Mouse (Mus musculus) spleen, adult 2 months (tissue): ENCODE results near the gene Sdk1. TPM values are rescaled to one million over a fixed set of nuclear protein-coding genes. Genes with fewer than 3 reads are reported as not detected.

Experiments
- DNase-seq, 2 experiments: peaks; one replicate each; pipeline versions ENCODE4 v3.0.0 to v3.0.0-alpha.2; 2012 to 2021; ENCODE audit warnings: low spot score in 2 of 2, low read depth in 1 of 2
- H3K27ac ChIP-seq: fragments of 200-500 bp; 2 replicates; pipeline ENCODE4 v1.5.1; 2012; ENCODE audit warnings: low read length, inconsistent platforms; ENCODE audit not compliant: insufficient read depth
- H3K27me3 ChIP-seq: fragments of 200-500 bp; 2 replicates; pipeline ENCODE4 v1.6.1; 2012; ENCODE audit warnings: mild to moderate bottlenecking, moderate library complexity, low read length, inconsistent platforms; ENCODE audit not compliant: control insufficient read depth, insufficient read depth
- H3K36me3 ChIP-seq: fragments of 200-500 bp; 2 replicates; pipeline ENCODE4 v1.6.1; 2012; ENCODE audit warnings: mild to moderate bottlenecking, low read length, inconsistent platforms; ENCODE audit not compliant: control insufficient read depth, insufficient read depth
- H3K4me1 ChIP-seq: fragments of 200-500 bp; 2 replicates; pipeline ENCODE4 v1.6.1; 2011; ENCODE audit warnings: inconsistent platforms; ENCODE audit not compliant: control insufficient read depth, insufficient read depth, insufficient read length
- H3K4me3 ChIP-seq: fragments of 200-500 bp; 2 replicates; pipeline ENCODE4 v1.5.1; 2011; ENCODE audit warnings: mild to moderate bottlenecking, inconsistent platforms; ENCODE audit not compliant: insufficient read depth, insufficient read length; ENCODE audit errors: extremely low read depth
- CTCF ChIP-seq: fragments of 200-500 bp; IDR thresholded peaks from 2 replicates; pipeline ENCODE4 v1.5.1; 2011; ENCODE audit warnings: mild to moderate bottlenecking, inconsistent platforms; ENCODE audit not compliant: insufficient read depth, insufficient read length, insufficient replicate concordance; ENCODE audit errors: extremely low read depth
- POLR2A ChIP-seq: fragments of 200-500 bp; IDR thresholded peaks from 2 replicates; pipeline ENCODE4 v1.6.1; 2011; ENCODE audit warnings: low read depth, low read length, inconsistent platforms
- WGBS: fragments of 180-500 bp; shearing (Covaris S2); methylation state at CpG from one replicate; pipeline ENCODE4 v1.1.7; 2018; 5-methylcytosine and 5-hydroxymethylcytosine counted together
- polyA plus RNA-seq: library from polyadenylated mRNA; depleted of rRNA; stranded (reverse); fragments of >200 nt; gene quantifications from 2 replicates; pipeline ENCODE4 v1.2.3, GENCODE M21; 2012; rRNA removed

Sdk1 gene
- polyA plus RNA-seq, 1 experiment = 0.62 TPM

GRCm38 (mm10) chr5:142243069-142243468 lies 1001.8 kb downstream of the Sdk1 start:
- no peak for DNase-seq
- Histone ChIP-seq H3K4me1 (no peaks in the 10 kb centered on the region), H3K27ac (no peak overlapping the region), H3K4me3 (no peak overlapping the region), H3K36me3 (no peaks in the 10 kb centered on the region), H3K27me3 (no peaks in the 10 kb centered on the region)
- TF ChIP-seq CTCF (no peak), POLR2A (no peak)
- 88% methylated on average over 2 of the region's 2 CpGs for WGBS

- Histone ChIP-seq H3K27ac (no peak overlapping the region), H3K36me3 (no peaks in the 10 kb centered on the region), H3K27me3 (no peaks in the 10 kb centered on the region), H3K4me3 (no peak overlapping the region), H3K4me1 (no peaks in the 10 kb centered on the region)
- no peak for DNase-seq
- 83% methylated on average over 6 of the region's 6 CpGs for WGBS
- TF ChIP-seq POLR2A (no peak), CTCF (no peak)
Measured at GRCm38 (mm10) chr5:142256231-142256630, 1014.9 kb downstream of the Sdk1 start.

- no peak overlapping the region for H3K27ac ChIP-seq
- H3K36me3 ChIP-seq = no peaks in the 10 kb centered on the region
- DNase-seq = no peak
- 85% methylated on average over 7 of the region's 7 CpGs for WGBS
- H3K27me3 ChIP-seq = no peaks in the 10 kb centered on the region
- H3K4me1 ChIP-seq = no peaks in the 10 kb centered on the region
- H3K4me3 ChIP-seq = no peak overlapping the region
- TF ChIP-seq POLR2A (no peak), CTCF (no peak)
Measured at GRCm38 (mm10) chr5:142258716-142259115, 1017.4 kb downstream of the Sdk1 start.

GRCm38 (mm10) chr5:142262060-142262459 lies 1020.8 kb downstream of the Sdk1 start:
- WGBS = 55% methylated on average over 6 of the region's 6 CpGs
- H3K27ac ChIP-seq = no peak overlapping the region
- H3K36me3 ChIP-seq = no peaks in the 10 kb centered on the region
- no peaks in the 10 kb centered on the region for H3K4me1 ChIP-seq
- DNase-seq = no peak
- no peak for TF ChIP-seq POLR2A
- no peak for TF ChIP-seq CTCF
- H3K4me3 ChIP-seq = no peak overlapping the region
- no peaks in the 10 kb centered on the region for H3K27me3 ChIP-seq

Other genes with a start within 250 kb of the Sdk1 start
- gene Card11, start 240.9 kb upstream of the Sdk1 start, polyA plus RNA-seq = 63.7 and 80.7 TPM in 2 replicates